Mouse (Mus musculus) limb, embryonic 13.5 days (tissue): ENCODE measurements around the gene Nek10. TPM values are rescaled to one million over a fixed set of nuclear protein-coding genes. Genes with fewer than 3 reads are reported as not detected.
A peak's percentile ranks its signal among the peaks of the same experiment; 100 is the strongest.

Source experiments
- ATAC-seq: fragments of 200-750 bp; cut with Nextera tagmentation; 2 replicates; pipeline ENCODE4 v1.8.0; 2017; ENCODE audit warnings: low read depth, moderate number of reproducible peaks, moderate TSS enrichment; ENCODE audit not compliant: low FRiP score
- H3K27ac ChIP-seq: fragments of 300-500 bp; sonication (generic); 2 replicates; pipeline ENCODE4 v1.5.1; 2015; ENCODE audit warnings: inconsistent platforms, mild to moderate bottlenecking, moderate library complexity
- H3K27me3 ChIP-seq: fragments of 300-500 bp; sonication (generic); 2 replicates; pipeline ENCODE4 v1.6.1; 2015; ENCODE audit warnings: mild to moderate bottlenecking, inconsistent platforms
- H3K36me3 ChIP-seq: fragments of 300-500 bp; sonication (generic); 2 replicates; pipeline ENCODE4 v1.6.1; 2015; ENCODE audit warnings: inconsistent platforms, mild to moderate bottlenecking, moderate library complexity
- H3K4me1 ChIP-seq: fragments of 300-500 bp; sonication (generic); 2 replicates; pipeline ENCODE4 v1.6.1; 2015; ENCODE audit warnings: inconsistent platforms
- H3K4me2 ChIP-seq: fragments of 300-500 bp; sonication (generic); replicated peaks from 2 replicates; pipeline ENCODE4 v1.6.1; 2015; ENCODE audit warnings: inconsistent platforms, mild to moderate bottlenecking, moderate library complexity
- H3K4me3 ChIP-seq: fragments of 300-500 bp; sonication (generic); 2 replicates; pipeline ENCODE4 v1.5.1; 2015; ENCODE audit warnings: moderate library complexity, mild to moderate bottlenecking, inconsistent platforms
- H3K9ac ChIP-seq: fragments of 300-500 bp; sonication (generic); 2 replicates; pipeline ENCODE4 v1.6.1; 2015; ENCODE audit warnings: mild to moderate bottlenecking, inconsistent platforms
- H3K9me3 ChIP-seq: fragments of 300-500 bp; sonication (generic); 2 replicates; pipeline ENCODE4 v1.6.1; 2016; ENCODE audit warnings: inconsistent platforms
- WGBS: fragments of 180-500 bp; shearing (Covaris S2); methylation state at CpG from one replicate; pipeline ENCODE4 v1.1.7; 2015; 5-methylcytosine and 5-hydroxymethylcytosine counted together
- polyA plus RNA-seq: library from polyadenylated mRNA; unstranded; fragments of >200 nt; fragmentation: Nextera tagmentation; extraction: Ambion mirVana; gene quantifications from 2 replicates; pipeline ENCODE4 v1.2.1, GENCODE M21; 2015

Nek10 gene
- polyA plus RNA-seq, 1 experiment from 2014 or later, result 0.08 TPM

DNA sequence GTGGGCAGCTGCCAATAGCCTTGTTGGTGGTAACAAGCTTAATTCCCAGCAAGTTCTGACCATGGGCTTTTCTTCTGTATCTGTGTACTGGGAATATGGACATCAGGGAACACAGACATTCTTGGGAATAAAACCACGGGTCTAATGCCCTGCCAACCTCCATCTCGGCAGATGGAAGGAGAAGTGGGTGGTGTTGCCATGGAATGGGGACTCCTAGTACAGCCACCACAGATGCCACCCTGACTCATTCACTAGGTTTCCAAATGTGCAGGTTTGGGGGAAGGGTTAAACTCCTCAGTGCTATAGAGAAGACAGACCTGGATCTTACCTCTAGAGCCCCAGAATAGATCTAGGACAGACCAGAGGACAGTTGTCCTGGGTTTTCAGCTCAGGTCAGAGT is 31.1 kb downstream of the Nek10 start:
- H3K36me3 ChIP-seq, result no peaks in the 10 kb centered on the region
- H3K9me3 ChIP-seq, result no peaks in the 10 kb centered on the region
- H3K4me2 ChIP-seq, result no peak overlapping the region
- 0 out of 2 replicates have a peak overlapping the region, but pooled peaks have one; percentile 7 for H3K27ac ChIP-seq
- 0 out of 2 replicates have a peak, but pooled peaks cover 5% of the 10 kb centered on the region for H3K4me1 ChIP-seq
- no peak overlapping the region for H3K9ac ChIP-seq
- ATAC-seq, result no peak
- no peak overlapping the region for H3K4me3 ChIP-seq
- H3K27me3 ChIP-seq, result no peaks in the 10 kb centered on the region
- 82% methylated on average over 2 of the region's 2 CpGs for WGBS

DNA sequence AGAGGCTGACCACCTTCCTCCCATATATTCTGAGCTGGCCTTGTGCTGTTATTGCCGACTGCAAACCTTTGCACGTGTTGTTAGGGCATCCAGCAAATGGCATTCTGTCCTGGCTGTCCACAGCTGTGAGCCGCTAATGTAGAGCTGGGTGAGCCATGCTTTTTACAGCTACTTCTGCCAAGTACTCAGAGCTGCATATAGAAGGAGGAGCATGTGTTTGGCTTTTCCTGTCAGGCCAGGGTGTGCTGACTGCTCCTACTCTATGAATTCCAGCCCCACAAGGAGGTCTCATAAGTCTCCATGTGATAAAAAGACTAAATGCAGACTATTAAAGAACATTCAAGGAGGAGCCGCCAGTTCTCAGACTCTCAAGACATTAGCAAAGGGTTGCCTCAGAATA is 34.4 kb downstream of the Nek10 start:
- WGBS, result 68% methylated on average over 4 of the region's 4 CpGs
- no peak overlapping the region for H3K9ac ChIP-seq
- no peak for ATAC-seq
- no peaks in the 10 kb centered on the region for H3K36me3 ChIP-seq
- H3K27ac ChIP-seq, result no peak overlapping the region
- no peak overlapping the region for H3K4me3 ChIP-seq
- 0 out of 2 replicates have a peak, but pooled peaks cover 3% of the 10 kb centered on the region for H3K4me1 ChIP-seq
- H3K27me3 ChIP-seq, result no peaks in the 10 kb centered on the region
- H3K4me2 ChIP-seq, result no peak overlapping the region
- no peaks in the 10 kb centered on the region for H3K9me3 ChIP-seq

DNA sequence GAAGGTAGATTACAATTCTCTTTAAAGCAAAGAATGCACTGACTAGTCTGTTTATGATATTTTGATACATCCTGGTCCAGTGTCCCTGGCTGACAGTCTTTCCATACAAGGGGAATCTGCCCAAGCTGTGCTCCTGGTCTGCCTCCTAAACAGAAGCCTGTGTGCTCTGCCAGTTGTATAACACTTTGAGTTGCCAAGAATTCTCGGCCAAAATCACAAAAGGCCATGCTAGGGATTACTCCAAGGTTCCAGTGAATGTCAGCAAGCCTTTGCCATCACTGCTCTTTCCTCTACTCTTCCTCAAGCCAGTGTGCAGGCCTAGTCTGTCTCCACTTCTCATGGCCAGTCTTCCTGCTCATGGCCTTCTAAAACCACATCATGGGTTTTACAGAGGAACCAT is 34.9 kb downstream of the Nek10 start:
- Histone ChIP-seq H3K4me3 (no peak overlapping the region), H3K27me3 (no peaks in the 10 kb centered on the region), H3K9me3 (no peaks in the 10 kb centered on the region), H3K9ac (no peak overlapping the region), H3K27ac (no peak overlapping the region), H3K4me2 (no peak overlapping the region), H3K36me3 (no peaks in the 10 kb centered on the region), H3K4me1 (no peaks in the 10 kb centered on the region)
- ATAC-seq, result no peak
- WGBS, result 63% methylated on average over 1 of the region's 1 CpGs

DNA sequence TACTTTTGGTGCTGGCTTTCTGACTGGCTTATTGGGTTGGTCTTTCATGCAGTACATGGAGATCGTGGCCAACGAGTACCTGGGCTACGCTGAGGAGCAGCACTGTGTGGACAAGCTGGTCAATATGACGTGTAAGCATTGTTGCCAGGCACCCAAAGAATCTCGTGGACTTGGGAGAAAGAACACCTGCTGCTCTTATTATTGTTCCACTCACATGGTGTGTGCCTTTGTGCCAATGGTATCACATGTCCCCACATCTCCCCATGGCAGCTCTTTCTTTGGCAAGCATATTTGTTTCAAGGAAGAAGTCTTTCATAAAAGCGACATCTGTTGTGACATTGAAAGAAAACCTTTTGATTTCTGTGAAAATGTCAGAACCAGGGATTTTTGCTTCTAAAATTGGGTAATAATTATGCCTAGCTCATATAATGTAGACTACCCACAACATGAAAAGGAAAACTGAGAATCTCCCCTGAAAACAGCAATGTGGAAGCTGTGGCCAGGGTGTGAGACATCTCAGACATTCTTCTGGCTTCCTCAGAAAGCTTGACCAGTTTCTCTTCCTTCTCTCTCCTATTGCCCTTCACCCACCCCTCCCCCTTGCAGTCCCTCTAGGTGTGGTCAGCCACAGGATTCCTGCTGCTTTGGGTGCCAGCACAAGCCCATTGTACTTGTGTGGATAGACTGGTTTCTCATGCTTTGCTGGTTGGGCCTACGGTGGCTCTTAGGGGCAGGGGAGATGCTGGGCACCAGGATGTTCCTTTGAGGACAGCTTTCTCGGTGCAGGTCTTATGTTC is 39.7 kb downstream of the Nek10 start:
- ATAC-seq, result no peak
- Histone ChIP-seq H3K9me3 (no peaks in the 10 kb centered on the region), H3K9ac (no peak overlapping the region), H3K4me2 (no peak overlapping the region), H3K4me3 (no peak overlapping the region), H3K27me3 (no peaks in the 10 kb centered on the region), H3K36me3 (no peaks in the 10 kb centered on the region), H3K27ac (no peak overlapping the region), H3K4me1 (no peaks in the 10 kb centered on the region)
- WGBS, result 79% methylated on average over 8 of the region's 8 CpGs

DNA sequence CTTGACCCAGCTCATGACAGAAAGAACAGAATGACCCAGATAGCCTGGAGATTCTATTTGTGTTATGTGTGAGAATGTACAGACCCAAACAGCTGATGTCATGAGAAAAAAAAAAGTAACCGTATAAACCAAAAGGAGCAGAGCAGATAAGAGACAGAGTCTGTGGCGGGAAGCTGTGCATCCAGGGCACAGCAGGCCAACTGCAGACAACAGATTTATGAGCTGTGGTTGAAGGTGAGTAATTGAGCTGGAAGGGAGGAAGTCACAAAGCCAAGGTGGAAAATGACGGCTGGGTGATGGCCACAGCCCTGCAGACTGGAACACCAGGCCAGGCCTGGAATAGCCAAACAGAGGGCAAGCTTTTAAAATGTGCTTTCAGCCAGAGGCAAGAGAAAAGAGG is 49.6 kb downstream of the Nek10 start:
- WGBS, result 13% methylated on average over 3 of the region's 3 CpGs

DNA sequence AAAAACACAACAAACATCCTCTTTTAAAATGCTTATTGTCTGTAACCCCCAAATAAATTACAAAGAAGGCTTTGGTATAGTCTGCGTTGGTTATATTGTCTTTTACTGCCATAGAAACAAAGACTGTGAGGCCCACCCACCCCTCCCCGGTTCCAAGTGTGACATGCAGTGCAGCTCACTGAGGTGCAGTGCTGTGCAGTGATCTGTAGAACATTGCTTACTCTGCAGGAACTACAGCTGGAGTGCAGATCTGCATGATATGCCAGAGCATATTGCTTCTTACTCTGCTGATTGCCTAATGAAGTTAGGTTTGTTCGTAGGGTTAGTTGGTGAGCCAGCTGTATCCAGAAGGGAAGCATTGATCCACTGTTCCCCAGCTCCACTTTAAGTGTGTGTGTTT is 57.1 kb downstream of the Nek10 start:
- no peaks in the 10 kb centered on the region for H3K4me1 ChIP-seq
- H3K9me3 ChIP-seq, result no peaks in the 10 kb centered on the region
- no peak overlapping the region for H3K9ac ChIP-seq
- ATAC-seq, result no peak
- H3K4me2 ChIP-seq, result no peak overlapping the region
- no peaks in the 10 kb centered on the region for H3K36me3 ChIP-seq
- H3K27me3 ChIP-seq, result no peaks in the 10 kb centered on the region
- no peak overlapping the region for H3K4me3 ChIP-seq
- no peak overlapping the region for H3K27ac ChIP-seq
- 67% methylated on average over 3 of the region's 3 CpGs for WGBS

More for the DNA sequence above, 49.6 kb downstream of the Nek10 start:
- no peak overlapping the region for H3K4me3 ChIP-seq
- H3K27me3 ChIP-seq, result no peaks in the 10 kb centered on the region
- no peaks in the 10 kb centered on the region for H3K36me3 ChIP-seq
- H3K9me3 ChIP-seq, result no peaks in the 10 kb centered on the region
- H3K4me2 ChIP-seq, result no peak overlapping the region
- ATAC-seq, result no peak
- no peak overlapping the region for H3K9ac ChIP-seq
- no peaks in the 10 kb centered on the region for H3K4me1 ChIP-seq
- no peak overlapping the region for H3K27ac ChIP-seq

DNA sequence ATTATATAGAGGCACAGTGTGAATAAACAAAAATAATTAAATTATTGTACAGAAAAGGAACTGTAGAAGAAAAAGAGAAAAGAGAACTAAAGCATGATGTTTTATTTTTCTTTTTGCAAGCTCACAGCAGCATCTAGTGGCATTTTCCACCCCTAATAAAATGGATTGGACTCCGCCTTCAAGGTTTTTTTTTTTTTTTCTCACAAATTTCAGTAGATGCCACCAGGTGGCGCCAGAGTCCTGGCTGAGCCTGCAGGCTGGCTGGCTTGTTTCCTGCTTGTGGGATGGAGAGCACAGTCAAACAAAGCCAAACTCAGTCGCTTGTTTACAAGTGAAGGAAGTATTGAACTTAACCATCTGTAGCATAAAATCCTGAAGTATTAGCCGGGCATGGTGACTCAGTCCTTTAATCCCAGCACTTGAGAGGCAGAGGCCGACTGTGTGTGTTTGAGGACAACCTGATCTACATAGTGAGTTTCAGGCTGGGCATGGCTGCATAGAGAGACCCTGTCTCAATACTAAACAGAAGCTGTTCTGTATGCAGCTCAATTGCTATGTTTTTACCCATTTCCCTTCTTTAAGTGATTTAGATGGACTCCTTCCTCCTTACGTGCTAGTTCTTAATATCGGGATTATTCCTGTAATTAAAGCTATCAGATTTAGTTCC is 60.6 kb downstream of the Nek10 start:
- no peak overlapping the region for H3K4me3 ChIP-seq
- peak; percentile 60; the same call in 1 of the 2 replicates for ATAC-seq
- no peaks in the 10 kb centered on the region for H3K36me3 ChIP-seq
- H3K9me3 ChIP-seq, result no peaks in the 10 kb centered on the region
- no peak overlapping the region for H3K27ac ChIP-seq
- no peak overlapping the region for H3K9ac ChIP-seq
- H3K4me1 ChIP-seq, result no peaks in the 10 kb centered on the region
- H3K4me2 ChIP-seq, result peak overlapping the region; percentile 22; the same call in 1 of the 2 replicates
- no peaks in the 10 kb centered on the region for H3K27me3 ChIP-seq
- 22% methylated on average over 7 of the region's 7 CpGs for WGBS

DNA sequence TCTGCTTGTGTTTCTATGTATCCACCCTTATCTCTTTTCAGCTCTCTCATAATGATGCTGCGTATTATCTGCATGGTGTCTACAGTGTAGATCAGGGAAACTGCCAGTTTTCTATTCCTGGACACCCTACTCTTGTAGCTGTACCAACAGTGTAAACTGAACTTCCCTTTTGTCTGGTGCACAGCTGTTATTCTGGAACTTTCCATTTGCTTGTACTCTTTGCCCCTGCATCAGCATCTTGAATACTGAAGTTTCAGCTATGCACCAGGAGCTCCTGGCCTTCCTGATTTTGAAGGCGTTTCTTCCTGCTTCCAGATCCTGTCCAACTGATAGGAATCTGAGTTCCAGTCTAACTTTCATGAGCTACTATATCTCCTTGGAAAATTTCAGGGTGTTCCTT is 66.0 kb downstream of the Nek10 start:
- no peak for ATAC-seq
- Histone ChIP-seq H3K4me3 (no peak overlapping the region), H3K27me3 (no peaks in the 10 kb centered on the region), H3K9ac (no peak overlapping the region), H3K9me3 (no peaks in the 10 kb centered on the region), H3K4me2 (no peak overlapping the region), H3K4me1 (no peaks in the 10 kb centered on the region), H3K27ac (no peak overlapping the region), H3K36me3 (no peaks in the 10 kb centered on the region)
- 80% methylated on average over 2 of the region's 2 CpGs for WGBS

DNA sequence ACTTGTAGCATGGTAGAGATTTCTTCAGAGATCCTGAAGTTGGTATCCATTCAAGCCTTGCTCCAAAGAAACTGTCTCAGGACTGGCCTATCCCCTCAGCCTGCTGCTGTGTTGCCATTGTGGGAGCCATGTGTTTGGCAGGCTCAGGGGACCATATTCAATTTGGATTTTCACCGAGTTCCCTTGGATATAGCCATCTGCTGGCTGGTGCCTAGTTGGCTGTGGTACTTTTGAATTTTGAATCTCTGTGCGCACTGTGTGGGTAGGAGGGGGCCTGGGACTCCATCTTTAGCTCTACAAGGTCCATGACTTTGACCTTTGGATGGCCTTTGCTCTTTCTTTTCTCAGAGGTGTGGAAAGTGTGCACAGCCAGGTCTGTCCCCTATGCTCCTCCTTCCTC is 66.8 kb downstream of the Nek10 start:
- no peak overlapping the region for H3K9ac ChIP-seq
- H3K4me2 ChIP-seq, result no peak overlapping the region
- H3K4me3 ChIP-seq, result no peak overlapping the region
- H3K27ac ChIP-seq, result no peak overlapping the region
- H3K27me3 ChIP-seq, result no peaks in the 10 kb centered on the region
- H3K4me1 ChIP-seq, result no peaks in the 10 kb centered on the region
- no peak for ATAC-seq
- H3K9me3 ChIP-seq, result no peaks in the 10 kb centered on the region
- 89% methylated on average over 2 of the region's 2 CpGs for WGBS
- H3K36me3 ChIP-seq, result no peaks in the 10 kb centered on the region

DNA sequence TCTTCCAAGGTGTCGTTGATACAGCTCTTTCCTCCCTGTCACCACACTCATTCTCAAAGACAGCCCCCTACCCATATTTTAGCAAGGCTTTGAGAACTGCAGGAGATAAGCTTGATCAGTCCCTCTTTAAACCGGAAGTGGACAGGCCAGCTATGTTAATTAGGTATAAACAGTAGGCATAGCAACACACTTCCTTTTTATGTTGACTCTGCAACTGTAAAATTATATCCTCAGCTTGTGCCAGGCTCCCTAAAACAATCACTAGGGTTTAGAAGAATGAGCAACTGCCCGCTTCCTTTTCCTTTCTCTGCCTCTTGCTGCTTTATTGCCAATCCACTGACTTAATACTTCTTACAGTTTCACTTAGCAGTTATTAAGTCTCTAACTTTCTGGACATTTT is 67.2 kb downstream of the Nek10 start:
- Histone ChIP-seq H3K9me3 (no peaks in the 10 kb centered on the region), H3K36me3 (no peaks in the 10 kb centered on the region), H3K4me2 (no peak overlapping the region), H3K27me3 (no peaks in the 10 kb centered on the region), H3K9ac (no peak overlapping the region), H3K27ac (no peak overlapping the region), H3K4me1 (no peaks in the 10 kb centered on the region), H3K4me3 (no peak overlapping the region)
- no peak for ATAC-seq
- 59% methylated on average over 3 of the region's 3 CpGs for WGBS

DNA sequence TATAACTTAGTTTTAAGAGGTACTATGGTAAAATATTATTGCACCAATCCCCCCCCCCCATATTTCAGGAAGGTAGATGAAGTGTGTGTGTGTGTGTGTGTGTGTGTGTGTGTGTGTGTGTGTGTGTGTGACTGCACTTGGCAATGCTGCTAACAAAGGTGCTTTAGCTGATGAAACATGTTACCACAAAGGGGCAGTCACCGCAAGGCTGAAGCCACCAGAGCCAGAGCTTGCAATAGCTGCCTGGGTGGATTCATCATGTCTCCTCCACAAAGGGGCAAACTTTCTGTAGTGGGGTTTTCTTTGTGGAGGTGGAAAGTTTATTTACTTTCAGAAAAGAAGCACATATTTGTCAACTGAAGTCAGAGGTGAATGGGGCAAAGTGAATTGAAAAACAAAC is 67.9 kb downstream of the Nek10 start:
- Histone ChIP-seq H3K4me3 (no peak overlapping the region), H3K36me3 (no peaks in the 10 kb centered on the region), H3K9me3 (no peaks in the 10 kb centered on the region), H3K27ac (no peak overlapping the region), H3K4me2 (no peak overlapping the region), H3K27me3 (no peaks in the 10 kb centered on the region), H3K9ac (no peak overlapping the region), H3K4me1 (no peaks in the 10 kb centered on the region)
- ATAC-seq, result no peak
- WGBS, result 90% methylated on average over 1 of the region's 1 CpGs

DNA sequence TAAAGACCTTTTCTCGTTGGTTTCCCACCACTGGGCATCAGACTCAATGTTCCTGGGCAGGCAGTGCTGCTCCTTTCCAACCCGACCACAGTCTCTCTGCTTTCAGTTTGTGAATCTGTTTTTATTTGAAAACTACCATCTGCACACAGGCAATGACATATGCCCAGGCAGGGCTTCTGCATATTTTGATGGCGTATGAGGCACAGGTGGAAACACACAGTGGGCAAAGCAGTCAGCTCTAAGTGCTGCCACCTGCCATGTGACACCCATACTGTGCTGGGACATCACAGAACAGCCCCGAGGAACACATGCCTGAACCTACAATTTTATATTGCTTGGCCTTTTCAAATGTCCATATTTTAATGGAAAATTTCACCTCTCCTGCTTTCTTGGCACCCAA is 68.5 kb downstream of the Nek10 start:
- H3K4me1 ChIP-seq, result no peaks in the 10 kb centered on the region
- no peaks in the 10 kb centered on the region for H3K36me3 ChIP-seq
- no peak overlapping the region for H3K27ac ChIP-seq
- no peaks in the 10 kb centered on the region for H3K27me3 ChIP-seq
- H3K4me2 ChIP-seq, result no peak overlapping the region
- no peaks in the 10 kb centered on the region for H3K9me3 ChIP-seq
- ATAC-seq, result no peak
- H3K9ac ChIP-seq, result no peak overlapping the region
- H3K4me3 ChIP-seq, result no peak overlapping the region
- 72% methylated on average over 4 of the region's 4 CpGs for WGBS
